Mouse (Mus musculus) hindbrain, embryonic 14.5 days (tissue): ENCODE data around the gene Cldn8. TPM values are rescaled to one million over a fixed set of nuclear protein-coding genes. Genes with fewer than 3 reads are reported as not detected.

Experiments
- ATAC-seq: fragments of 200-750 bp; cut with Nextera tagmentation; 2 replicates; pipeline ENCODE4 v1.8.0; 2017; ENCODE audit warnings: moderate number of reproducible peaks, mild to moderate bottlenecking, moderate TSS enrichment, moderate library complexity; ENCODE audit not compliant: low FRiP score
- DNase-seq: peaks from one replicate; pipeline ENCODE4 v3.0.0-alpha.2; 2015; ENCODE audit warnings: low spot score
- H3K27ac ChIP-seq: fragments of 300-500 bp; sonication (generic); 2 replicates; pipeline ENCODE4 v1.5.1; 2014; ENCODE audit warnings: mild to moderate bottlenecking, moderate library complexity
- H3K27me3 ChIP-seq: fragments of 300-500 bp; sonication (generic); 2 replicates; pipeline ENCODE4 v1.6.1; 2014; ENCODE audit warnings: mild to moderate bottlenecking, low read length, mixed read lengths; ENCODE audit not compliant: control insufficient read depth, insufficient read depth
- H3K36me3 ChIP-seq: fragments of 300-500 bp; sonication (generic); replicated peaks from 2 replicates; pipeline ENCODE4 v1.6.1; 2014; ENCODE audit not compliant: control insufficient read depth, insufficient read depth
- H3K4me1 ChIP-seq: fragments of 300-500 bp; sonication (generic); replicated peaks from 2 replicates; pipeline ENCODE4 v1.6.1; 2014; ENCODE audit warnings: antibody characterized with exemption, low read length, mixed read lengths; ENCODE audit not compliant: control insufficient read depth, insufficient read depth
- H3K4me2 ChIP-seq: fragments of 300-500 bp; sonication (generic); replicated peaks from 2 replicates; pipeline ENCODE4 v1.6.1; 2014; ENCODE audit warnings: mild to moderate bottlenecking, moderate library complexity
- H3K4me3 ChIP-seq: fragments of 300-500 bp; sonication (generic); replicated peaks from 2 replicates; pipeline ENCODE4 v1.5.1; 2014; ENCODE audit warnings: mild to moderate bottlenecking, low read length
- H3K9ac ChIP-seq: fragments of 300-500 bp; sonication (generic); 2 replicates; pipeline ENCODE4 v1.6.1; 2014
- H3K9me3 ChIP-seq: fragments of 300-500 bp; sonication (generic); 2 replicates; pipeline ENCODE4 v1.6.1; 2016; ENCODE audit warnings: low read length; ENCODE audit not compliant: control insufficient read depth
- WGBS: fragments of 180-500 bp; shearing (Covaris S2); extraction: QIAGEN DNeasy Blood & Tissue Kit; methylation state at CpG from one replicate; pipeline ENCODE4 v1.1.7; 2014; 5-methylcytosine and 5-hydroxymethylcytosine counted together
- polyA plus RNA-seq: library from polyadenylated mRNA; unstranded; fragments of >200 nt; fragmentation: Nextera tagmentation; extraction: Ambion mirVana; gene quantifications from 2 replicates; pipeline ENCODE4 v1.2.1, GENCODE M21; 2014

Gene Cldn8
- polyA plus RNA-seq = not detected in 2 replicates

DNA sequence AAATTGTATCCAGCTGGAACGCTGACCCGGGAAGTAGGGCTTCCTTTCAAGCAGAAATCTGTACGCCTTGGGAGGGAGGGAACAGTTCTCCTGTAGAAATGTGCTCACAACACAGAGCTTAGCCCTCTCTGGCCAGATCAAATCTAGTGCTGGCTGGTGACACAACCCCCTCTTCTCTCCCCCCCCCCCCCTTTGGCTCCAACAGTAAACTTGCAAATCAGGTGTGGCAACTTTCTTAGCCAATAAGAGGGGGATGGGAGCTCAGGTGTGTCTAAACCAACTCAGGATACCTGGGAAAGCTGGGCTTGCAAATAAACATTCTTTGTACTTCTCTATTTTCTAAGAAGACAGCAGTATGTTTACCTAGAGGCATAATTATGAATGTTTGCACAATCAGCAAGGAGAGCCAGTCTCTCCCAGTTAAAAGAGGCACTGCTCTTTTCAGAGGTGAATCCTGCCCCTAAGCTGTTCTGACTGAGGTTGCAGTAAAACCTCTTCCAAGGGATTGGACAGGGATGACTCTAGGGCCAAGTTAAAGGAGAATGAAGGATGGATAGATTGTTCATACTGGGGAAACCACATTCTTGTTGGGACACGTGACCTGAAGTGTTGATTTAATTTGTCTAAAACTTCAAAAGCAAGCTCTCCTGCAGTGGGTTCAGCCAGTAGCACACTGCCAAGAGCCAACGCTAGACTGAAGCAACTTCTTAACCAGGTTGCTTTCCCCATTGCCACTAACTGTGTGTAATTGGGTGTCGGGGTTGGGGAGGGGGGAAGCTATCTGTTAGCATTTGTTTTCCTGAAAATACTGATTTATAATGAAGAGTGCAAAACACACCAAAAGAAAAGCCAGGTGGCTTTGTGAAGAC, at the start of gene Cldn8:
Gene Cldn8 (minus strand): TSS at position 139 of the 869 bp plus-strand sequence.
- WGBS = 78% methylated on average over 6 of the region's 6 CpGs
- Histone ChIP-seq H3K9ac (no peak within 1 kb of the TSS), H3K9me3 (no peaks in the 10 kb centered on the region), H3K27ac (no peak within 1 kb of the TSS), H3K36me3 (no peaks in the 10 kb centered on the region), H3K27me3 (no peaks in the 10 kb centered on the region), H3K4me2 (no peak within 1 kb of the TSS), H3K4me1 (no peaks in the 10 kb centered on the region), H3K4me3 (no peak within 1 kb of the TSS)
- no peak for DNase-seq
- ATAC-seq = no peak

DNA sequence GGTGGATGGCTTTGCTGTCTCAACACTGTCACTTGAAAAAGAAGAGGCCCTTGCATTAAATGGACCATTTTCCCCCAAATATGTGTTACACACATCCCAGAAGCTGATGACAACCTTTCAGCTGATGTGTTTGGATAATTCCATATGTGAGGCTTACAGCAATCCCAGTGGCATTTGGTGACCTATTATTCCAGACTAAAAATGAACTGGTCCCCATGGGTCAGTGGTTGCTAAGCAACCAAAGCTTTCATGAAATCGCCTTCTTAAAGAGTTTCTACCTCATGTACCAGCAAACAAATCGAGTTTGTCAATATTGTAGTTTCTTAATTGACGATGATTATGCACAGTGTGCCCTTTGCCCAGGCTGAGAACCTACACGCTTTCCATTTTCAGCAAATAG, 49.7 kb upstream of the Cldn8 start:
- Histone ChIP-seq H3K9ac (no peak overlapping the region), H3K27me3 (no peaks in the 10 kb centered on the region), H3K4me3 (no peak overlapping the region), H3K4me2 (no peak overlapping the region), H3K27ac (no peak overlapping the region), H3K36me3 (no peaks in the 10 kb centered on the region), H3K4me1 (no peaks in the 10 kb centered on the region), H3K9me3 (no peaks in the 10 kb centered on the region)
- WGBS = 54% methylated on average over 4 of the region's 4 CpGs
- ATAC-seq = no peak
- DNase-seq = no peak

- 93% methylated on average over 8 of the region's 8 CpGs for WGBS
- DNase-seq (no peak), ATAC-seq (no peak)
- Histone ChIP-seq H3K27me3 (no peaks in the 10 kb centered on the region), H3K9me3 (no peaks in the 10 kb centered on the region), H3K4me3 (no peak within 1 kb of the TSS), H3K9ac (no peak within 1 kb of the TSS), H3K4me2 (no peak within 1 kb of the TSS), H3K4me1 (no peaks in the 10 kb centered on the region), H3K36me3 (no peaks in the 10 kb centered on the region), H3K27ac (no peak within 1 kb of the TSS)
Observed at GRCm38 (mm10) chr16:88611922-88612321, 48.9 kb upstream of the Cldn8 start, which contains the start of gene Krtap24-1. Gene Krtap24-1 (minus strand): TSS chr16:88612279.

- WGBS = 86% methylated on average over 6 of the region's 6 CpGs
- Histone ChIP-seq H3K4me1 (no peaks in the 10 kb centered on the region), H3K4me3 (no peak overlapping the region), H3K9me3 (no peaks in the 10 kb centered on the region), H3K27me3 (no peaks in the 10 kb centered on the region), H3K27ac (no peak overlapping the region), H3K4me2 (no peak overlapping the region), H3K36me3 (no peaks in the 10 kb centered on the region), H3K9ac (no peak overlapping the region)
- ATAC-seq (no peak), DNase-seq (no peak)
Observed at GRCm38 (mm10) chr16:88604570-88604969, 41.6 kb upstream of the Cldn8 start.

DNA sequence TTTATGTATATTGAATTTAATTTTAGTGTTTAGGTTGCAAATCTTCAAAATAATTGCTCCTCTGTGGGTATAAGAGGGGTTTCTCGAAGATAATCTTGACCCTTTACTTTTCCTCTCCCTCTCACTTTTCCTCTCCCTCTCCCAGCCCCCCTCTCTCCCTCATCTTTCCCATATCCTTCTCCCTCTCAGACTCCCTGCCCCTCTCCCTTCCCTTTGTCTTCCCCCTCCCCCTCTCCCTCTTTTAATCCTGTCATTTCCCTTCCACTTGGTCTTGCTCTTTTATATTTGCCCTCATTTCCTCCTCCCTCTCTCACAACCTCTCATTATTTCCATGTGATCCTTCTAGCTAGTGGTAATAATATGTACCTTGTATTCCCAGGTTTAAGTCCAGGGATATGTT, 39.5 kb upstream of the Cldn8 start:
- Histone ChIP-seq H3K36me3 (no peaks in the 10 kb centered on the region), H3K9ac (no peak overlapping the region), H3K9me3 (no peaks in the 10 kb centered on the region), H3K4me1 (no peaks in the 10 kb centered on the region), H3K27me3 (no peaks in the 10 kb centered on the region), H3K4me2 (no peak overlapping the region), H3K27ac (no peak overlapping the region), H3K4me3 (no peak overlapping the region)
- 81% methylated on average over 1 of the region's 1 CpGs for WGBS
- ATAC-seq (no peak), DNase-seq (no peak)

GRCm38 (mm10) chr16:88600303-88600702, 37.3 kb upstream of the Cldn8 start:
- no peak for ATAC-seq
- Histone ChIP-seq H3K36me3 (no peaks in the 10 kb centered on the region), H3K4me3 (no peak overlapping the region), H3K4me2 (no peak overlapping the region), H3K4me1 (no peaks in the 10 kb centered on the region), H3K9me3 (no peaks in the 10 kb centered on the region), H3K27ac (no peak overlapping the region), H3K27me3 (no peaks in the 10 kb centered on the region), H3K9ac (no peak overlapping the region)
- WGBS = 85% methylated on average over 8 of the region's 8 CpGs
- DNase-seq = no peak

DNA sequence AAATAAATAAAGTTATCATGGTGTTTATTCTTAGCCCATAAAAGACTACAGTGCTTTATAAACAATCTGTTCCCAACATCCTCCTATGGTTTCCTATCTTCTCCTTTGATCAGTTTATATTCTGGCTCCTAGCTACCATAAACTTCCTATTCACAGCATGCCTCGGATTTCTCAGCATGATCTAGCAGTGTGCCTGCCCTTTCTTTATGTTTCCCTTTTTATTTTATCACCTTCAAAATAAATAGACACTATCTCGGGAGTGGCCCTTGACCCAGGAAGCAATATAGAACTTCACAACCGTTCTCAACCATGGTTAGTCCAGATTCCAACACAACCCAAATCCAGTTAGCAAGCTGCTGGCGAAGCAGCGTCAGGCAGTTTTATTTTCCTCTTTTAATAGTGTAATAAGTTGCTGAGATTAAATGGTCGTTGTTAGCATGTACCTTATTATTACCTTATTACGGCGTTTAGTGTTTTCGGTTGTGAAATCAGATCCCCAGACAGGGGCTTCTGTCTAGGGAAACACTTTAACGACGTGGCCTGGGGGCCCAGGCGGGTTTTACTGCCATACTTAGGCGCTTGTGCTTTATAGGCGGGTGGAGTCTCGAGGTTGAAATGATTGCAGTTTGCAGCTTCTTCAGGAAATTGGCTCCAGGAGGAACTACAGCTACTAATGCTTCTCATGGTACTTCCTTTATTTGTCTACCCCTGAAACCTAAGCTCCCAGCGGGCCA, 36.7 kb upstream of the Cldn8 start:
- no peak for ATAC-seq
- H3K36me3 ChIP-seq = no peaks in the 10 kb centered on the region
- H3K9ac ChIP-seq = no peak overlapping the region

DNA sequence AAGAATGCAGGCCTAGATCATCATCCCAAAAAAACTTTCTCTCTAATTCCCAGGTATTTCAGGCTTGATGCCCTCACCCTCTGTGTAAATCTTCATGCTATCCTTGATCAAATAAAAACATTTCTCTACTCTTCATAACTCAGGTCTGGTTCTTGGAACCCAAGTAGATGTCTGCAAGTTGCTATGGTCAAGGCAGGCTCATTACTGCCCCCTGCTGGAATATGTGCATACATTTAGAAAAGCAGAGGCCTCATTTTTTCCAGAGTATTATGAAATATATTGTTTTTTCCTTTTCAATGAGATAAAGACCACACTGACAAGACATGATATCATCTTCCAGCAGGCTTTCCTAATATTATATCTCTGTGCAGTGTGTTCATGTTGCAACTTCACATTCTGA, 29.8 kb upstream of the Cldn8 start:
- no peak overlapping the region for H3K4me2 ChIP-seq
- no peak for DNase-seq
- ATAC-seq = no peak

More for the DNA sequence above, 36.7 kb upstream of the Cldn8 start:
- Histone ChIP-seq H3K4me3 (no peak overlapping the region), H3K27ac (no peak overlapping the region), H3K4me1 (no peaks in the 10 kb centered on the region), H3K27me3 (no peaks in the 10 kb centered on the region), H3K4me2 (no peak overlapping the region), H3K9me3 (no peaks in the 10 kb centered on the region)
- WGBS = 72% methylated on average over 16 of the region's 16 CpGs
- DNase-seq = no peak

DNA sequence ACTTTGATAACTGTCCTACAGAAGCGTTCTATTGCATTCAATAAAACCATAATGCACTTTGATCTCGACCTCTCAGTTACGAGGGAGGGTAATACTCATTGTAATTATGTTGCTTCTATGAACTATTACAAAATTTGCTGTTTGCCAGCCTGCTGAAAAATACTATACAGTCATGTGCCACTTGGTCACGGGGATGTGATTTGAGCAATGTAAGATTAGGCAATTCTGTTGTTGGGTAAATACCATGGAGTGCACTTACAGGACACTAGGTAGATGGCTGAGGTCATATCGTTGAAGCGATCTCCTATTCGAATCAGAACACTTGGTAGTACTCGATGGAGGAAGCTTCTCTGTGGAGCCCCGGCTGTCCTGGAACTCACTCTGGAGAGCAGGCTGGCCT, 20.4 kb upstream of the Cldn8 start:
- no peak for ATAC-seq
- Histone ChIP-seq H3K9me3 (no peaks in the 10 kb centered on the region), H3K27me3 (no peaks in the 10 kb centered on the region), H3K4me1 (no peaks in the 10 kb centered on the region), H3K4me2 (no peak overlapping the region), H3K27ac (no peak overlapping the region), H3K4me3 (no peak overlapping the region), H3K36me3 (no peaks in the 10 kb centered on the region), H3K9ac (no peak overlapping the region)
- 94% methylated on average over 9 of the region's 9 CpGs for WGBS
- DNase-seq = no peak

More for the DNA sequence above, 29.8 kb upstream of the Cldn8 start:
- Histone ChIP-seq H3K36me3 (no peaks in the 10 kb centered on the region), H3K9ac (no peak overlapping the region), H3K4me3 (no peak overlapping the region), H3K9me3 (no peaks in the 10 kb centered on the region), H3K27ac (no peak overlapping the region), H3K27me3 (no peaks in the 10 kb centered on the region), H3K4me1 (no peaks in the 10 kb centered on the region)
